Mouse (Mus musculus) cortical plate, adult 2 months (tissue): Measurements from ENCODE around the gene Gngt2. TPM values are rescaled to one million over a fixed set of nuclear protein-coding genes. Genes with fewer than 3 reads are reported as not detected.
A peak's percentile ranks its signal among the peaks of the same experiment; 100 is the strongest.

Experiments used
- H3K27ac ChIP-seq: fragments of 200-500 bp; 2 replicates; pipeline ENCODE4 v1.5.1; 2012; ENCODE audit warnings: low read length, control low read depth, inconsistent platforms; ENCODE audit not compliant: insufficient read depth
- H3K4me1 ChIP-seq: fragments of 200-500 bp; 2 replicates; pipeline ENCODE4 v1.6.1; 2011; ENCODE audit warnings: low read length; ENCODE audit not compliant: control insufficient read depth, insufficient read depth
- H3K4me3 ChIP-seq: fragments of 200-500 bp; 2 replicates; pipeline ENCODE4 v1.5.1; 2011; ENCODE audit warnings: mild to moderate bottlenecking, low read length, control low read depth; ENCODE audit not compliant: insufficient read depth
- CTCF ChIP-seq: fragments of 200-500 bp; IDR thresholded peaks from 2 replicates; pipeline ENCODE4 v1.5.1; 2011; ENCODE audit warnings: mild to moderate bottlenecking, control low read depth, low read length; ENCODE audit not compliant: insufficient read depth; ENCODE audit errors: extremely low read depth
- POLR2A ChIP-seq: fragments of 200-500 bp; IDR thresholded peaks from 2 replicates; pipeline ENCODE4 v1.6.1; 2011; ENCODE audit warnings: mild to moderate bottlenecking, low read length, control low read depth; ENCODE audit not compliant: insufficient read depth; ENCODE audit errors: extremely low read depth
- polyA plus RNA-seq: library from polyadenylated mRNA; depleted of rRNA; stranded (reverse); fragments of >200 nt; gene quantifications from 2 replicates; pipeline ENCODE4 v1.2.3, GENCODE M21; 2012

Gngt2 gene
- polyA plus RNA-seq, 1 experiment: 11.0 TPM

GRCm38 (mm10) chr11:95838999-95839868 is 2.2 kb downstream of the Gngt2 start:
- H3K4me3 ChIP-seq: no peak overlapping the region
- H3K27ac ChIP-seq: no peak overlapping the region
- no peaks in the 10 kb centered on the region for H3K4me1 ChIP-seq
- no peak for TF ChIP-seq CTCF
- no peak for TF ChIP-seq POLR2A

GRCm38 (mm10) chr11:95840694-95841497 is 3.9 kb downstream of the Gngt2 start:
- H3K4me1 ChIP-seq: no peaks in the 10 kb centered on the region
- H3K27ac ChIP-seq: no peak overlapping the region
- peak overlapping the region; percentile 18; the same call in 1 of the 2 replicates for H3K4me3 ChIP-seq
- TF ChIP-seq CTCF (no peak), POLR2A (no peak)

GRCm38 (mm10) chr11:95841498-95841830 is 4.4 kb downstream of the Gngt2 start:
- Histone ChIP-seq H3K27ac (no peak overlapping the region), H3K4me3 (peak overlapping the region; percentile 18), H3K4me1 (no peaks in the 10 kb centered on the region)
- TF ChIP-seq CTCF (no peak), POLR2A (no peak)

- TF ChIP-seq CTCF (no peak), POLR2A (0 out of 2 replicates have a peak, but pooled peaks have one; percentile 15)
- no peak within 1 kb of the TSS for H3K27ac ChIP-seq
- H3K4me3 ChIP-seq: peak within 1 kb of the TSS; percentile 18
- H3K4me1 ChIP-seq: no peaks in the 10 kb centered on the region
These were observed 5.2 kb downstream of the Gngt2 start, which contains the start of gene Abi3 for GRCm38 (mm10) chr11:95842074-95842681. Abi3 (minus strand) TSS chr11:95842476.

- Histone ChIP-seq H3K27ac (no peak overlapping the region), H3K4me3 (no peak overlapping the region), H3K4me1 (no peaks in the 10 kb centered on the region)
- TF ChIP-seq POLR2A (no peak), CTCF (no peak)
These were observed 5.9 kb downstream of the Gngt2 start for GRCm38 (mm10) chr11:95842953-95843352.

GRCm38 (mm10) chr11:95843421-95843950 is 6.5 kb downstream of the Gngt2 start:
- Histone ChIP-seq H3K27ac (no peak overlapping the region), H3K4me3 (no peak overlapping the region), H3K4me1 (no peaks in the 10 kb centered on the region)
- TF ChIP-seq CTCF (no peak), POLR2A (no peak)

DNA sequence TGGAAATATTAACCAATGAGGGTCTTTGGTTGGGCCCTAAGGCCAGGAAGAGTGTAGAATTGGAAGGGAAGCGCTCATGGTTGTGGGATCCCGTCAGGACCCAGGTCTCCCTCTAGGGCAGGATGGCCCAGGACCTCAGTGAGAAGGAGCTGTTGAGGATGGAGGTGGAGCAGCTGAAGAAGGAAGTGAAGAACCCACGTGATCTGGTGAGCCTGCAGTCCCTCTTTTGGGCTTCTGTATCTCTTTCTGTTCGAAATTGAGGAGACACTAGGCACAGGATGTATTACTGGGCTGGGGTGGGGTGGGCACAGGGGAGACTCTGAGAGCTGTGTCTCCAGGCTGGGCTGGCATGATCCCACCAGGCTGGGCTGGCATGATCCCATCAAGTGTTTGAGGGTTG is 7.9 kb downstream of the Gngt2 start:
- Histone ChIP-seq H3K27ac (no peak overlapping the region), H3K4me3 (no peak overlapping the region), H3K4me1 (no peaks in the 10 kb centered on the region)
- TF ChIP-seq CTCF (no peak), POLR2A (no peak)

DNA sequence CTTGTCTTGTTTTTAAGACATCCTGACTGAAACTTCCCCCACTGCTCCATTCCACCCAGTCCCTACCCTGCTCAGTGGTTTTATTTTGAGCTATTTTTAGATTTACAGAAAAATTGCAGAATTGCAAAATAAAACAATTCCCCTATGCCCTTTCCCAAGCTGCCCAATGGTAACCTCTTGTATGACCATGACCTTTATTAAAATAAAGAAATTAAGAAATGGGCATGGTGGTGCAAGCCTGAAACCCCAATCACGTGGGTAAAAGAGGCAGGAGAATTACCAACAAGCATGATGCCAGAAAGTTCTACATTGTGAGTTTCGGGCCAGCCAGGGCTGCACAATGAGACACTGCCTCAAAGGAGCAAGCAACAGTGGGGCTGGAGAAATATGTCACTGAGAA is 13.9 kb downstream of the Gngt2 start:
- Histone ChIP-seq H3K4me3 (no peak overlapping the region), H3K27ac (no peak overlapping the region), H3K4me1 (no peaks in the 10 kb centered on the region)
- no peak for TF ChIP-seq CTCF
- TF ChIP-seq POLR2A: no peak

DNA sequence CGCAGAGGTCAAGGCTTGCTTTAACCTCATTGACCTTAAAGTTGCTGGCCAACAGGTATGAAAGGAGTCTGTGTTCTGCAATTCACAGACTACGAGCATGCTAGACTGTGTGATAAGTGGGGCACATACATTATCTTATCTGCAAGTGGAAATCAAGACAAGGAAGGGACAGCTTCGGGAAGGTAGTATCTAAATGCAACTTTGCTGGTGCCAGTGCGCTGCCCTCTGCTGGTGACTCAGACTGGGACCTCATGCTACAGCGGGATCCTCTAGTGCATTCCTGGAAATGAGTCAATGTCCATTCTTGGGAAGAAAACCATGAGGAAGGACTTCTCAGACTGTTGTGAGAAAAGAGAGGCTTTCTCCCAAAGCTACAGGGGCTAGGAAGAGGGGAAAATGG is 16.7 kb downstream of the Gngt2 start:
- TF ChIP-seq POLR2A (no peak), CTCF (peak; percentile 63)
- no peak overlapping the region for H3K27ac ChIP-seq

More for the DNA sequence above, 16.7 kb downstream of the Gngt2 start:
- Histone ChIP-seq H3K4me1 (no peaks in the 10 kb centered on the region), H3K4me3 (no peak overlapping the region)
